Mouse (Mus musculus) kidney, adult 2 months (tissue): ENCODE measurements around the gene Hsh2d. TPM values are rescaled to one million over a fixed set of nuclear protein-coding genes. Genes with fewer than 3 reads are reported as not detected.
A peak's percentile ranks its signal among the peaks of the same experiment; 100 is the strongest.

Experiments
- DNase-seq: peaks from one replicate; pipeline ENCODE4 v3.0.0; 2021
- H3K27ac ChIP-seq: fragments of 200-500 bp; 2 replicates; pipeline ENCODE4 v1.5.1; 2012; ENCODE audit warnings: low read depth, low read length, control low read depth, inconsistent platforms; ENCODE audit not compliant: insufficient read depth
- H3K27me3 ChIP-seq: fragments of 200-500 bp; replicated peaks from 2 replicates; pipeline ENCODE4 v1.6.1; 2012; ENCODE audit warnings: mild to moderate bottlenecking, moderate library complexity, low read length, inconsistent platforms; ENCODE audit not compliant: control insufficient read depth, insufficient read depth
- H3K36me3 ChIP-seq: fragments of 200-500 bp; 2 replicates; pipeline ENCODE4 v1.6.1; 2012; ENCODE audit warnings: mild to moderate bottlenecking, moderate library complexity, low read length, inconsistent platforms; ENCODE audit not compliant: control insufficient read depth, insufficient read depth
- H3K4me1 ChIP-seq: fragments of 200-500 bp; 2 replicates; pipeline ENCODE4 v1.6.1; 2011; ENCODE audit warnings: low read length; ENCODE audit not compliant: control insufficient read depth, insufficient read depth
- H3K4me3 ChIP-seq: fragments of 200-500 bp; 2 replicates; pipeline ENCODE4 v1.5.1; 2011; ENCODE audit warnings: mild to moderate bottlenecking, low read depth, low read length, control low read depth; ENCODE audit not compliant: insufficient read depth
- CTCF ChIP-seq: fragments of 200-500 bp; conservative IDR thresholded peaks from 2 replicates; pipeline ENCODE4 v1.5.1; 2011; ENCODE audit warnings: low read depth, mild to moderate bottlenecking, control low read depth, low read length, moderate library complexity, mixed read lengths; ENCODE audit not compliant: insufficient read depth, insufficient read length
- POLR2A ChIP-seq: fragments of 200-500 bp; IDR thresholded peaks from one replicate; pipeline ENCODE4 v1.6.1; 2011; ENCODE audit warnings: low read depth, low read length, control low read depth
- whole genome bisulfite sequencing: fragments of 180-500 bp; shearing (Covaris S2); methylation state at CpG from one replicate; pipeline ENCODE4 v1.1.7; 2018; 5-methylcytosine and 5-hydroxymethylcytosine counted together
- polyA plus RNA-seq: library from polyadenylated mRNA; depleted of rRNA; stranded (reverse); fragments of >200 nt; gene quantifications from 2 replicates; pipeline ENCODE4 v1.2.3, GENCODE M21; 2012

The Hsh2d gene
- polyA plus RNA-seq, 1 experiment: 1.9 TPM

DNA sequence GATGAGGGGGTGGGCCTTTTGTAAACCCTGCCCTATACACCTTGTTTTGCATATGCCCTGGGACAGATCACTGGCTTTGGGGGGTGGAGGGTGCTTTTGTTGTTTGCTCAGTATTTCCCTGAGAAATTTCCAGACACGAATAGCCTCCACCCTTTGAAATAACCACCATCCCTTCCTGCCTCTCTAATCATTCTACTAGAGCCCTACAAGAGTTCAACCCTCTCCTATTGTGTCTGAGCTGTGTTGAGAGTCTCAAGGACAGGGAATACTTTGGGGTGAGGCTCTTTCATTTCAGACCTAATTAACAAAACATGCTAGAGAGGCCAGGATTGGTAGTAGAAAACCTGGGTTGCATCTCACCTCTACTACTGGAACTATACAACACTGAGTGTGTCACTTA, 40.4 kb upstream of the Hsh2d start:
- WGBS: 69% methylated on average over 1 of the region's 1 CpGs
- no peak for TF ChIP-seq POLR2A
- TF ChIP-seq CTCF: no peak
- no peak for DNase-seq

DNA sequence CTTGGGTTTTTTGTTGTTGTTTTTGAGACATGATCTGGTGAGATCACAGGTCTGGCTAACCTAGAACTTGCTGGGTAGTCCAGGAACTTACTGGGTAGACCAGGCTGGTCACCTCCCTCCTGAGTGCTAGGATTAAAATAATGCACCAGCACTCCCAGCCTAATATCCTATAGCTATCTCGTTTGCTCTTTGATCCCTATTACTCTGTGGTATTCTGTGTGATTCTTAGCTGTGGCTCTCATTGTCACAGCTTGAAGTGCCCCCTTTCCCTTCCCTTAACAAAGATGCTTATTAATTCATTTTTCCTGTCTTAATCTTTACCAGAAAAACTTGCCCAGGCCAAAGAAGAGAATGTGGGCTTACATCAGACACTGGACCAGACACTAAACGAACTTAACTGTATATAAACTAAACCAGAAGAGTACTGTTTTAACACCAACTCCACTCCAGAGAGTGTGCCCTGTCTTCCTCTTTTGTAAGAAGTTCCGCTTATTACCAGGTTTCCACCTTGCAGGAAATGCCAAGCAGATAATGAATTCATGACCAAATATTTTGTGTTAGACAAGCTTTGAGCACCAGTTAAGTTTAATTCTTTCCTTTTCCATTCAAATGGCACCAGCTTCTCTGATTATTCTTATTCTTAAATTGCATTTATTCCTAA, 37.9 kb upstream of the Hsh2d start:
- no peaks in the 10 kb centered on the region for H3K27me3 ChIP-seq
- peaks cover 3% of the 10 kb centered on the region for H3K36me3 ChIP-seq
- H3K4me3 ChIP-seq: no peak overlapping the region
- H3K27ac ChIP-seq: no peak overlapping the region
- WGBS: 81% methylated on average over 3 of the region's 3 CpGs
- no peak for TF ChIP-seq POLR2A
- TF ChIP-seq CTCF: no peak
- 0 out of 2 replicates have a peak, but pooled peaks cover 3% of the 10 kb centered on the region for H3K4me1 ChIP-seq
- no peak for DNase-seq

More for the DNA sequence above, 40.4 kb upstream of the Hsh2d start:
- Histone ChIP-seq H3K36me3 (peaks cover 3% of the 10 kb centered on the region), H3K27ac (no peak overlapping the region), H3K4me3 (no peak overlapping the region), H3K4me1 (0 out of 2 replicates have a peak, but pooled peaks cover 3% of the 10 kb centered on the region), H3K27me3 (no peaks in the 10 kb centered on the region)

DNA sequence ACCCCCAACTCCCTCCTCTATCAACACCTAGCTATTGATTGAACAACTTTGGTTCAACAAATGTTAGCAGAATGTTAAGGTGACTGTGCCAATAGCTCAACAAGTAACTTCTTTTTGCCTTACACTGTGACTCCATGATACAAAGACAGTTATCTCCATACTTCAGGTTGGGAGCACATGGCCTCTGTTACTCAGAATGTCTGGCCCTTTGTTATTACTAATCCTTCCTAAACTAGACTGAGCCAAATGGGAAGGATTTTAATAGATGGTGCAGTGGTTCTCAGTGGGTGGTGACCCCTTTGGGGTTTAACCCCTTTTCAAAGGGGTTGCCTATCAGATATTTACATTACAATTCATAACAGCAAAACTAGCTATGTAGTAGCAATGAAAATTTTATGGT, 36.1 kb upstream of the Hsh2d start:
- Histone ChIP-seq H3K4me1 (no peaks in the 10 kb centered on the region), H3K27me3 (no peaks in the 10 kb centered on the region), H3K36me3 (peaks cover 1% of the 10 kb centered on the region), H3K4me3 (no peak overlapping the region), H3K27ac (no peak overlapping the region)
- TF ChIP-seq CTCF (no peak), POLR2A (no peak)
- no peak for DNase-seq

DNA sequence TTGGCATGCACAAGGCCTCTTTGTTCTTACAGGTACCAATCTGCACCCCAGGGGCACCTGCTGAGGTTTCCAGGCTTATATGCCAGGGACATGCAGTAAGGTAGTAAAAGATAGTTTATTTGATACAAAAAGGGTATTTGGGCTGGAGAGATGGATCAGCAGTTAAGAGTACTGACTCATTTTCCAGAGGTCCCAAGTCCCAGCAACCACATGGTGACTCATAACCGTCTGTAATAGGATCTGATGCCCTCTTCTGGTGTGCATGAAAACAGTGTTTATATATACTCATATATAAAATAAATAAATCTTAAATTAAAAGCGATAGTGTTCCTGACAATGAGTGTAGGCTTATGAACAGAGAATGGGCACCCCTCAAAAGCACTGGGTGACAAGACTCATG, 31.3 kb upstream of the Hsh2d start:
- Histone ChIP-seq H3K36me3 (no peaks in the 10 kb centered on the region), H3K27ac (no peak overlapping the region), H3K4me1 (peaks cover 15% of the 10 kb centered on the region), H3K27me3 (no peaks in the 10 kb centered on the region), H3K4me3 (no peak overlapping the region)
- TF ChIP-seq POLR2A: no peak
- WGBS: 89% methylated on average over 2 of the region's 2 CpGs
- no peak for DNase-seq

DNA sequence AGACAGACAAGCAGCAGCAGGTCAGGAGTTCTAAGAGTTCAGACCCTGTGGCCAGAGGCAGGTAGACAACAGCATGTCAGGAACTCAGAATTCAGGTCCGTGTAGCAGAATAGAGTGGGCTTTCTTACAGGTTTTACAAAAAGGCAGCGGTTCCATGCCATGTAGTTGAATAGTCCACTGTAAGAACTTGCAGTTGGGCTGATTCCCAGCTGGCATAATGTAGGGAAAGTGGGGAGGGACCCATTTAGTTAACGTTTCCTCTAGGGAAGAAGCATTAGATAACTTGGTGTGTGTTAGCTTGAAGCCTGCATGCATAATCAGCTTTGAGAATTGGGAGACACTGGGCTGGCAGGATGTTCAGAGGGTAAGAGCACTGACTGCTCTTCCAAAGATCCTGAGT, 30.7 kb upstream of the Hsh2d start:
- TF ChIP-seq POLR2A: no peak
- TF ChIP-seq CTCF: no peak
- WGBS: 80% methylated on average over 3 of the region's 3 CpGs
- H3K4me1 ChIP-seq: peaks cover 15% of the 10 kb centered on the region
- no peaks in the 10 kb centered on the region for H3K27me3 ChIP-seq
- no peak overlapping the region for H3K27ac ChIP-seq
- no peaks in the 10 kb centered on the region for H3K36me3 ChIP-seq
- no peak for DNase-seq
- H3K4me3 ChIP-seq: no peak overlapping the region

DNA sequence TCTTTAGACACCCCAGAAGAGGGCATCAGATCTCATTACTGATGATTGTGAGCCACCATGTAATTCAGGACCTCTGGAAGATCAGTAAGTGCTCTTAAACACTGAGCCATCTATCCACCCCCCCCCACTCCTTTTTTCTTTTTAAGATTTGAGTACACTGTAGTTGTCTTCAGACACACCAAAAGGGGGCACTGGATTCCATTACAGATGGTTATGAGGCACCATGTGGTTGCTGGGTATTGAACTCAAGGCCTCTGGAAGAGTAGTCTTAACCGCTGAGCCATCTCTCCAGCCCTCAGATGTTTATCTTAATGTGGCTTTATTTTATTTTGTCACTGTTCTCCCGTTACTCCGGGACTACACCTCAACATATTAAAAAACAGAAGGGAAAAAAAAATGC, 29.4 kb upstream of the Hsh2d start:
- WGBS: 45% methylated on average over 3 of the region's 3 CpGs
- DNase-seq: no peak
- H3K4me1 ChIP-seq: peaks cover 15% of the 10 kb centered on the region
- no peaks in the 10 kb centered on the region for H3K36me3 ChIP-seq
- no peak overlapping the region for H3K27ac ChIP-seq
- no peak overlapping the region for H3K4me3 ChIP-seq
- H3K27me3 ChIP-seq: no peaks in the 10 kb centered on the region
- TF ChIP-seq POLR2A (no peak), CTCF (no peak)

DNA sequence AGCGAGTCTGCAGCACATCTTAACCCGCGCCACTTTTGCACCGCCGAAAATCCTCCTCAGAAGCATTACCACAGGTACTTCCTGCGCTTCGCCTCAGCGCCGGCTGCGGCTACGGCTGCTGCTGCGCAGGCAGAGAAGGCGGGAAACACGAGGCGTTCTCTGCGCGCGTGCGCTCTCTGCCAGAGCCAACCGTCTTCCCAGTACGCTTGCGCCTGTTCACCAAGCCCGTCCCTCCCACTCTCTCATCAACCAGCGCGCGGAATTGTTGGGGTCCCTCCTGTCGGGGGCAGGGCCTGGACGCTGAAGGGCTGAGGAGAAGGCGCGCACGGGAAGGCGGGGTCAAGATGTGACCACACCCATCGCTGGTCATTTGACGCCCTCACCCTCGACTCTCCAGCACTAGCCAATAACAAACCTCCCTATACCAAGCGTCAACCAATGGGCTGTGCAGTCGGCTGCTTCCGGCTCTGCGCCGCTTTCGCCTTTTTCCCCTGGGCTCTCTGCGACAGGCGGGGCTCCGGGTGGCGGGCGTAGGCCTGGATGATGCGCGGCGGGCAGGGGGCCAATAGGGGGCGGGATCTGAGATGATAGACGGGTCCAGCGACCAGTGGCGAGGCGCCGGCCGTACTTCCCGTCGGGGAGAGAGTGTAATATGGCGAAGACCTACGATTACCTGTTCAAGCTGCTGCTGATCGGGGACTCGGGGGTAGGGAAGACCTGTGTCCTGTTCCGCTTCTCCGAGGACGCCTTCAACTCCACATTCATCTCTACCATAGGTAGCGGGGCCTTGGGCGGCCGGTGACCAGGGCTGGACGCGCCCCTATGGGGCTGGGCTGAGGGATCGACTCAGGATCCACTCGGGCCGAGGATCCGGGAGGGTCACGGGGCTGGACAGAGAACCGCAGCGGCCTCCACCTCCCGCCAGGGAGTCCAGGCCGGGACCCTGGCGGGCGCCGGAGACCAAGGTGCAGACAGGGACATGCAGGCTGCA, 28.4 kb upstream of the Hsh2d start, which contains the start of gene Rab8a:
TSS of gene Rab8a (plus strand) at position 494 of the 991 bp plus-strand sequence.
- H3K4me3 ChIP-seq: peak within 1 kb of the TSS; percentile 91
- TF ChIP-seq POLR2A (peak; percentile 73), CTCF (no peak)
- no peaks in the 10 kb centered on the region for H3K36me3 ChIP-seq
- peaks cover 15% of the 10 kb centered on the region for H3K4me1 ChIP-seq
- under 1% methylated on average over 82 of the region's 82 CpGs for WGBS
- peak; percentile 100 for DNase-seq
- H3K27me3 ChIP-seq: no peaks in the 10 kb centered on the region
- peak within 1 kb of the TSS; percentile 71; the same call in 1 of the 2 replicates for H3K27ac ChIP-seq
